Mouse (Mus musculus) hindbrain, postnatal 0 days (tissue): ENCODE measurements around the gene Elavl2. TPM values are rescaled to one million over a fixed set of nuclear protein-coding genes. Genes with fewer than 3 reads are reported as not detected.

ENCODE experiments used
- ATAC-seq: fragments of 200-750 bp; cut with Nextera tagmentation; 2 replicates; pipeline ENCODE4 v1.8.0; 2017; ENCODE audit warnings: mild to moderate bottlenecking, moderate TSS enrichment, moderate library complexity
- DNase-seq: peaks from one replicate; pipeline ENCODE4 v3.0.0-alpha.2; 2015; ENCODE audit warnings: low spot score
- H3K27ac ChIP-seq: fragments of 300-500 bp; sonication (generic); 2 replicates; pipeline ENCODE4 v1.5.1; 2014; ENCODE audit warnings: mild to moderate bottlenecking
- H3K27me3 ChIP-seq: fragments of 300-500 bp; sonication (generic); 2 replicates; pipeline ENCODE4 v1.6.1; 2014; ENCODE audit warnings: low read length, mixed read lengths; ENCODE audit not compliant: insufficient read depth
- H3K36me3 ChIP-seq: fragments of 300-500 bp; sonication (generic); 2 replicates; pipeline ENCODE4 v1.6.1; 2014; ENCODE audit warnings: low read length, mixed read lengths; ENCODE audit not compliant: insufficient read depth
- H3K4me1 ChIP-seq: fragments of 300-500 bp; sonication (generic); 2 replicates; pipeline ENCODE4 v1.6.1; 2014; ENCODE audit warnings: antibody characterized with exemption, low read length, mixed read lengths; ENCODE audit not compliant: insufficient read depth
- H3K4me2 ChIP-seq: fragments of 300-500 bp; sonication (generic); 2 replicates; pipeline ENCODE4 v1.6.1; 2014; ENCODE audit warnings: low read depth, mild to moderate bottlenecking, low read length, moderate library complexity, mixed read lengths
- H3K4me3 ChIP-seq: fragments of 300-500 bp; sonication (generic); 2 replicates; pipeline ENCODE4 v1.5.1; 2014; ENCODE audit warnings: low read length
- H3K9ac ChIP-seq: fragments of 300-500 bp; sonication (generic); replicated peaks from 2 replicates; pipeline ENCODE4 v1.6.1; 2014; ENCODE audit warnings: mild to moderate bottlenecking, low read length, moderate library complexity, mixed read lengths
- H3K9me3 ChIP-seq: fragments of 300-500 bp; sonication (generic); 2 replicates; pipeline ENCODE4 v1.6.1; 2016; ENCODE audit warnings: low read length, mixed read lengths
- CTCF ChIP-seq: IDR thresholded peaks from 2 replicates; pipeline ENCODE4 v1.5.1; 2016; ENCODE audit warnings: antibody characterized with exemption, control low read depth, low read depth
- WGBS: fragments of 180-500 bp; shearing (Covaris S2); extraction: QIAGEN DNeasy Blood & Tissue Kit; methylation state at CpG from one replicate; pipeline ENCODE4 v1.1.7; 2014; 5-methylcytosine and 5-hydroxymethylcytosine counted together
- polyA plus RNA-seq: library from polyadenylated mRNA; unstranded; fragments of >200 nt; fragmentation: Nextera tagmentation; extraction: Ambion mirVana; gene quantifications from 2 replicates; pipeline ENCODE4 v1.2.1, GENCODE M21; 2015
- total RNA-seq: library from RNA; depleted of rRNA; stranded (reverse); fragments of >200 nt; gene quantifications from 2 replicates; pipeline ENCODE4 v1.2.3, GENCODE M21; 2014

Elavl2 gene
- total and polyA plus RNA-seq, 2 experiments from 2014 or later: 93.5 to 100 TPM

GRCm38 (mm10) chr4:91372844-91373243 lies 27.7 kb downstream of the Elavl2 start:
- H3K27ac ChIP-seq: peak overlapping the region; percentile 89
- ATAC-seq (no peak), DNase-seq (peak; percentile 45)
- H3K4me1 ChIP-seq: no peaks in the 10 kb centered on the region
- H3K9ac ChIP-seq: 0 out of 2 replicates have a peak overlapping the region, but pooled peaks have one; percentile 9
- peak overlapping the region; percentile 85 for H3K4me2 ChIP-seq
- H3K4me3 ChIP-seq: peak overlapping the region; percentile 84
- no peaks in the 10 kb centered on the region for H3K27me3 ChIP-seq
- no peaks in the 10 kb centered on the region for H3K36me3 ChIP-seq
- 13% methylated on average over 13 of the region's 13 CpGs for WGBS
- H3K9me3 ChIP-seq: no peaks in the 10 kb centered on the region
- TF ChIP-seq CTCF: no peak

GRCm38 (mm10) chr4:91371819-91372215 lies 28.8 kb downstream of the Elavl2 start:
- whole genome bisulfite sequencing: under 1% methylated on average over 35 of the region's 44 CpGs
- peak overlapping the region; percentile 84 for H3K4me3 ChIP-seq
- H3K27ac ChIP-seq: peak overlapping the region; percentile 89
- no peaks in the 10 kb centered on the region for H3K4me1 ChIP-seq
- no peaks in the 10 kb centered on the region for H3K9me3 ChIP-seq
- no peaks in the 10 kb centered on the region for H3K27me3 ChIP-seq
- H3K36me3 ChIP-seq: no peaks in the 10 kb centered on the region
- ATAC-seq: peak; percentile 61
- H3K9ac ChIP-seq: peak overlapping the region; percentile 74
- peak overlapping the region; percentile 85 for H3K4me2 ChIP-seq
- DNase-seq: peak; percentile 91
- no peak; the same call in 1 of the 2 replicates for TF ChIP-seq CTCF

- DNase-seq: peak; percentile 60
- Histone ChIP-seq H3K4me3 (peak overlapping the region; percentile 84), H3K4me1 (no peaks in the 10 kb centered on the region), H3K36me3 (no peaks in the 10 kb centered on the region), H3K4me2 (peak overlapping the region; percentile 85), H3K27ac (peak overlapping the region; percentile 89), H3K27me3 (no peaks in the 10 kb centered on the region), H3K9ac (peak overlapping the region; percentile 74), H3K9me3 (no peaks in the 10 kb centered on the region)
- WGBS: under 1% methylated on average over 68 of the region's 82 CpGs
- peak; percentile 37 for ATAC-seq
- no peak for TF ChIP-seq CTCF
Measured at GRCm38 (mm10) chr4:91371131-91371818, 29.3 kb downstream of the Elavl2 start.

DNA sequence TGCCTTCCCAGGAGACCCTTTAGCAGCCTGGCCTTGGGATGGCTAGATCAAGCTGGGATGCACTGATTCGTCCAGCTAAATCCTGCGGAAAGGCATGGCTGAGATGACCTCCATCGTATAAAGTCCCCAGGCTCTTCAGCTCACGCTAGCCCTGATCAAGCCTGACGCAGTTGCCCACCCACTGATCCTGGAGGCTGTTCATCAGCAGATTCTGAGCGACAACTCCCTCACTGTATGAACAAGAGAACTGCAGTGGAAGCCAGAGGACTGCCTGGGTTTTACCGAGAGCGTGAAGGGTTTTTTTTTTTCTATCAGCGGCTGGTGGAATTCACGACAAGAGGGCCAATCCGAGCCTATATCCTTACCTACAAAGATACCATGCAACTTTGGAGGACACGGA lies 35.3 kb downstream of the Elavl2 start:
- peak; percentile 29 for DNase-seq
- ATAC-seq: no peak
- Histone ChIP-seq H3K9me3 (no peaks in the 10 kb centered on the region), H3K4me3 (no peak overlapping the region), H3K36me3 (no peaks in the 10 kb centered on the region), H3K27ac (no peak overlapping the region), H3K27me3 (no peaks in the 10 kb centered on the region), H3K9ac (no peak overlapping the region), H3K4me2 (0 out of 2 replicates have a peak overlapping the region, but pooled peaks have one; percentile 2), H3K4me1 (0 out of 2 replicates have a peak, but pooled peaks cover 6% of the 10 kb centered on the region)
- TF ChIP-seq CTCF: no peak
- 66% methylated on average over 12 of the region's 12 CpGs for WGBS

GRCm38 (mm10) chr4:91363963-91364362 lies 36.6 kb downstream of the Elavl2 start:
- Histone ChIP-seq H3K4me3 (no peak overlapping the region), H3K36me3 (no peaks in the 10 kb centered on the region), H3K4me2 (no peak overlapping the region), H3K4me1 (0 out of 2 replicates have a peak, but pooled peaks cover 6% of the 10 kb centered on the region), H3K9ac (no peak overlapping the region), H3K9me3 (no peaks in the 10 kb centered on the region), H3K27me3 (no peaks in the 10 kb centered on the region), H3K27ac (no peak overlapping the region)
- no peak for DNase-seq
- ATAC-seq: no peak
- no peak for TF ChIP-seq CTCF
- 66% methylated on average over 4 of the region's 4 CpGs for WGBS

- no peak for TF ChIP-seq CTCF
- no peaks in the 10 kb centered on the region for H3K36me3 ChIP-seq
- no peak overlapping the region for H3K27ac ChIP-seq
- H3K4me2 ChIP-seq: no peak overlapping the region
- 35% methylated on average over 5 of the region's 5 CpGs for WGBS
- 0 out of 2 replicates have a peak, but pooled peaks cover 6% of the 10 kb centered on the region for H3K4me1 ChIP-seq
- H3K4me3 ChIP-seq: no peak overlapping the region
- no peaks in the 10 kb centered on the region for H3K9me3 ChIP-seq
- ATAC-seq (no peak), DNase-seq (no peak)
- no peak overlapping the region for H3K9ac ChIP-seq
- H3K27me3 ChIP-seq: no peaks in the 10 kb centered on the region
Measured at GRCm38 (mm10) chr4:91362520-91362919, 38.1 kb downstream of the Elavl2 start.

GRCm38 (mm10) chr4:91353138-91353537 lies 47.4 kb downstream of the Elavl2 start:
- no peak for ATAC-seq
- TF ChIP-seq CTCF: no peak
- Histone ChIP-seq H3K27ac (no peak overlapping the region), H3K27me3 (no peaks in the 10 kb centered on the region), H3K4me1 (no peaks in the 10 kb centered on the region), H3K9ac (no peak overlapping the region), H3K4me3 (no peak overlapping the region), H3K9me3 (no peaks in the 10 kb centered on the region), H3K4me2 (no peak overlapping the region), H3K36me3 (no peaks in the 10 kb centered on the region)
- no peak for DNase-seq
- WGBS: 58% methylated on average over 9 of the region's 9 CpGs
